ENCODE assay signal across 14 mouse cellular contexts in genomic region chr10:84896941-84897930, GRCm38 (mm10). TPM values are rescaled to one million over a fixed set of nuclear protein-coding genes. Genes with fewer than 3 reads are reported as not detected.
A peak's percentile ranks its signal among the peaks of the same experiment; 100 is the strongest.
DNase-seq lines count a peak whose midpoint lies in the region; ATAC-seq and TF ChIP-seq lines count a peak whose summit lies in the region.
"Had no signal": no experiment of that assay in that cellular context is flagged by ENCODE, and none has a peak within 500 bp of the region (broad histone marks: within the 10 kb centered on the region; RNA-seq: fewer than 3 reads in every experiment).

No protein-coding gene starts in this region.

- H3K4me1 ChIP-seq in cortical plate, adult 2 months (ENCODE audit: control insufficient read depth, insufficient read depth, low read length): peaks cover 5% of the 10 kb centered on the region; the same call in 1 of the 2 replicates
- no peaks in the 10 kb centered on the region for H3K4me1 ChIP-seq in forebrain, embryonic 13.5 days

- H3K36me3 ChIP-seq in forebrain, embryonic 13.5 days (ENCODE audit: poor library complexity, severe bottlenecking): peaks cover 46% of the 10 kb centered on the region
- H3K36me3 ChIP-seq: liver, embryonic 15.5 days had no signal

- no peaks in the 10 kb centered on the region for H3K27me3 ChIP-seq in forebrain, embryonic 13.5 days
- H3K27me3 ChIP-seq: liver, embryonic 15.5 days had no signal

- ATAC-seq in forebrain, embryonic 13.5 days: no peak

- whole genome bisulfite sequencing in forebrain, embryonic 13.5 days: 71% methylated on average over 9 of the region's 9 CpGs

- intact Hi-C loops in left cerebral cortex, adult 2 months (cut with DNase I): no loop called here

- no peak overlapping the region for H3K4me3 ChIP-seq in left cerebral cortex, adult 2 months
- no peak overlapping the region for H3K4me3 ChIP-seq in cortical plate, adult 2 months (ENCODE audit: insufficient read depth, low read length)
- H3K4me3 ChIP-seq in forebrain, embryonic 13.5 days: no peak overlapping the region
- H3K4me3 ChIP-seq: heart, adult 2 months; hindbrain, embryonic 10.5 days; liver, embryonic 15.5 days had no signal

- H3K27ac ChIP-seq in left cerebral cortex, adult 2 months: peak overlapping the region; percentile 61
- H3K27ac ChIP-seq in cortical plate, adult 2 months (ENCODE audit: insufficient read depth, low read length): 0 out of 2 replicates have a peak overlapping the region, but pooled peaks have one; percentile 17
- no peak overlapping the region for H3K27ac ChIP-seq in forebrain, embryonic 13.5 days
- H3K27ac ChIP-seq: heart, adult 2 months; hindbrain, embryonic 10.5 days; liver, embryonic 15.5 days had no signal

- no peaks in the 10 kb centered on the region for H3K9me3 ChIP-seq in forebrain, embryonic 13.5 days (replicated peaks)
- H3K9me3 ChIP-seq: hindbrain, embryonic 10.5 days; liver, embryonic 15.5 days had no signal

- DNase-seq in left cerebral cortex, adult 2 months (ENCODE audit: extremely low spot score in 1 of 2, low spot score in 2 of 2): no peak
- DNase-seq in left cerebral cortex, adult 8-10 months (ENCODE audit: low spot score in 2 of 2): no peak
- DNase-seq in naive thymus-derived CD4-positive, alpha-beta T cell, adult 2 months (ENCODE audit: low read depth): peak; percentile 45
- DNase-seq in yolk sac, embryonic 10.5 days (ENCODE audit: low spot score): no peak
- DNase-seq in lung, postnatal 36 days: no peak
- no peak for DNase-seq in cerebellum, adult 8-10 months
- DNase-seq: cerebellum, adult 2 months; heart, adult 2 months; kidney, adult 11 months; retina, postnatal 1 day had no signal

- TF ChIP-seq CTCF in left cerebral cortex, adult 2 months (IDR thresholded peaks at IDR 0.05): no peak
- no peak for TF ChIP-seq CTCF in cortical plate, adult 2 months (IDR thresholded peaks at IDR 0.05; ENCODE audit: extremely low read depth, insufficient read depth, low read length)

- no peak for TF ChIP-seq POLR2A in cortical plate, adult 2 months (IDR thresholded peaks at IDR 0.05; ENCODE audit: extremely low read depth, insufficient read depth, low read length)

- no peak overlapping the region for H3K9ac ChIP-seq in forebrain, embryonic 13.5 days
- H3K9ac ChIP-seq: liver, embryonic 15.5 days had no signal

- H3K4me2 ChIP-seq in forebrain, embryonic 13.5 days: no peak overlapping the region
- H3K4me2 ChIP-seq: liver, embryonic 15.5 days had no signal

RNA-seq across cellular contexts. Expression of gene Ric8b, which starts 20.2 kb away (rescaled TPM):
- total RNA-seq in left cerebral cortex, adult 2 months (2021): 10 to 100 TPM; 57.5 to 57.7 TPM
- total RNA-seq in left cerebral cortex, adult 8-10 months (2022): 10 to 100 TPM; 62.5 to 68.6 (median 66.8) TPM
- polyA plus RNA-seq in cortical plate, adult 2 months (2012; rRNA removed): 35.6 and 39.7 TPM in 2 replicates
- polyA plus RNA-seq in forebrain, embryonic 13.5 days (2015; fragmentation: Nextera tagmentation; extraction: Ambion mirVana): 34.2 and 36.0 TPM in 2 replicates
